Mouse (Mus musculus) B cell, adult 2 months (primary cell): Measurements from ENCODE around the gene Tex26.

Experiments used
- DNase-seq, 2 experiments: peaks; one replicate each; pipeline ENCODE4 v3.0.0; 2022

Gene Tex26

GRCm38 (mm10) chr5:149434141-149434690, 5.2 kb upstream of the Tex26 start:
- DNase-seq, result no peak

- no peak for DNase-seq
Measured at GRCm38 (mm10) chr5:149436541-149436940, 2.9 kb upstream of the Tex26 start.

GRCm38 (mm10) chr5:149437150-149437549, 2.3 kb upstream of the Tex26 start:
- DNase-seq, result no peak

GRCm38 (mm10) chr5:149440180-149440573, 717 bp downstream of the Tex26 start:
- peak in 1 of 2 experiments; percentile 13 for DNase-seq

GRCm38 (mm10) chr5:149441646-149442276, 2.3 kb downstream of the Tex26 start:
- no peak for DNase-seq

- DNase-seq, result no peak
Measured at GRCm38 (mm10) chr5:149442277-149442660, 2.8 kb downstream of the Tex26 start.

- no peak for DNase-seq
Measured at GRCm38 (mm10) chr5:149444451-149444850, 5.0 kb downstream of the Tex26 start.

GRCm38 (mm10) chr5:149446495-149446894, 7.0 kb downstream of the Tex26 start:
- no peak for DNase-seq

DNA sequence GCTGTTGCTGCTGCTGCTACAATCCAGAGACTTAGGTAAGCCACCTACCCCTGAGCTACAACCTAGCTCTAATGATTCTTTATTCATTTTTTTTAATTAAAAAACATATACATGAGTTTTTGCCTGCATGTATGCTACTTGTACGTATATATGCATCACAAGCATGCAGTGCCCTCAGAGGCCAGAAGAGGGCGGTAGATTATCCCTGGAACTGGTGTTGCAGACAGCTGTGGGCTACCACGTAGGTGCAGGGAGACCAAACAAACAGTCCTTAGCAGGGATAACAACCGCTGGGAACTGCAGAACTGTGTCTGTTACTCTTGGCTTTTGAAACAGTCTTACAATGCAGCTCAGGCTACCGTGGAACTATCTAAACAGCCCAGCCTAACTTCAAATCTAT, 8.3 kb downstream of the Tex26 start:
- peak; percentile 37 to 39 for DNase-seq

DNA sequence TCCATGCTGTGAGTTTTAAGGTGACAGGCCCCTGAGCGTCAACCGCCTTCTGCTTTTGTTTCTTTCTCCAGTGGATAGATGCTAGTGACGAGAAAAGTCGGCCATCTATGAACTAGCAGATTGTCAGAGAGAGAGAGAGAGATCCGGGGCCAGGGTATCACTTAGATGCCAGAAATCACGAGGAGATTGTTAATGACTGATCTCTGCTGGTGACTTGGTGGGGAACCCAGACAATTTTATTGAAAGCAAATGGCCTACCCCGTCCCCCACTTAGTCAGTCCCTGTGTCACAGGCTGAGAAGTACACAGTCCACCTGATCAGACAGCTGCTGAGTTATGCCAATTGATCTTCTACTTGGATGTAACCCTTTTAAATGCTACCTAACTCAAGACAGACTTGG, 9.9 kb downstream of the Tex26 start:
- no peak for DNase-seq

DNA sequence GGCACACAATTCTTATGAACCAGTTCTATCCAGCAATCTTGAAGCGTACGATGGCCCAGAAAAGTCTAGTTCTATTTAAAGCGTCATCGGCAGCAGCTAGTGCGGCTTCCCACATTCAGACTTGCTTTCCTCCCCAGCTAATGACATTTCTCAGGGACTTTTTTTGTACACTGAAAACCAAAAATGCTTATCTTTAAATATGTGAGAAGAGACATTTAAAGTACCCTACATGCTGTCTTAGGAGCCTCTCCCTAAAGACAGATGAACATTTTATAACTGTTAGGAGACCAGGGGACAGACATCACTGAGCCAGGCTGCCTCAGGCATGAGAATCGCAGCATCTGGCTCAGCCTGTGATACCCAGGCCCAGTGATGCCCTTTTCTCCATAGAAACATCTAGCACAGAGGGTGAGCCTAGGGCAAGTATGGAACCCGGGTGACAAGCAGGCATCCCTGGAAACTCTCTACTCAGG, 11.8 kb downstream of the Tex26 start:
- no peak for DNase-seq

GRCm38 (mm10) chr5:149454281-149454680, 14.8 kb downstream of the Tex26 start:
- peak; percentile 82 to 84 for DNase-seq

DNA sequence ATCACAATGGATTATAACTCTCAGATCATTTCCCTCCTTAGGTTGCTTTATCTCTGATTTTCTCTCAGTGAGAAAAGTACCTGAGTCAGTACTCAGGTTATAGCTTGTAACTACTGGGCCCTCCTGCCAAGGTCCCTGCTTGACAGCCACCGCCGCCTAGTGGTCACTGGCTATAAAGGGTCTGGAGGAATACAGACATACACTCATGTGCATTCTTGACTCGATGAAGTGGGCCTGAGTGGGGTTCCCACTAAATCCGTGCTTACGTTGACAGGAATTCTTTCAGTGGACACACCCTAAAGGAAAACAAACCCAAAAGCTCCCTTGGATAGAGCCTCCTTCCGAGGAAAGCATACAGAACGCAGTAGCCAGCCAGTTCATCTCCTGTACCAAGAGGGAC, 17.1 kb downstream of the Tex26 start:
- DNase-seq, result no peak

GRCm38 (mm10) chr5:149462071-149462470, 22.6 kb downstream of the Tex26 start:
- no peak for DNase-seq

- DNase-seq, result no peak
Measured at GRCm38 (mm10) chr5:149465305-149465704, 25.8 kb downstream of the Tex26 start.

- DNase-seq, result no peak
Measured at GRCm38 (mm10) chr5:149474142-149474541, 34.7 kb downstream of the Tex26 start.

DNA sequence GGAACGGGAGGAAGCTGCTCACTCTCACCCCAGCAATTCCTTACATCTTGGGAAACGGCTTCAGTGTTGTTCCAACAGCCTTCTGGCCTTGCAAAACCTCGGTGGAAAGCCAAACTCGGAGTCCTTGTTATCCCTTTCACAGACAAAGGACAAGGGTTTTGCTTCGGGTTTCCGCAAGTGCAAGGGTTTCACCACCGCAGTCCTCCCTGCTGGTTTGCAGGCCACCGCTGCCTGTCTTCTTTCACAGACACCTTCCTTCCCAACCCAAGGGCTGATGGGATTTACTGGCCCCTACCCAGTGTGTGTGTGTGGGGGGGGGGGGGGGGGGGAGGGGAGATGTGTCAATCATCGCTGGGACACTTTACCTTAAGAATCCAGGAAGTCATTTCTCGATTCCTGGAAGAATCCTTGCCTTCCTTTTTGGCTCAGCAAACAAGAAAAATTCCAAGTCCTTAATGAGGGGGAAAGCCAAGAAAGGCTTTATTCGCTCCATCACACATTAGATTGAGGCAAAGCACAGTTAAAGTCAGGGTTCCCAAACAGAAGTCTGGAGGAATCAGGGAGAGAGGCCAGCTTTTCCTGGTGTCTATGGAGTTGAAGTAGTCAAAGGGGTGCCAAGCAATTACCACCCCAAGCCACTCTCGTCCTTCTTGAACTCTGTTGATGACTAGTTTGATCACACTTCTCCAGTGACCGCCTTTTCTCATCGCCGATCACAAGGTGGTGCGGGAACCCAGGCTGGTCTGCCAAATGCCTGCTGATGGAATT, 35.4 kb downstream of the Tex26 start:
- DNase-seq, result no peak

DNA sequence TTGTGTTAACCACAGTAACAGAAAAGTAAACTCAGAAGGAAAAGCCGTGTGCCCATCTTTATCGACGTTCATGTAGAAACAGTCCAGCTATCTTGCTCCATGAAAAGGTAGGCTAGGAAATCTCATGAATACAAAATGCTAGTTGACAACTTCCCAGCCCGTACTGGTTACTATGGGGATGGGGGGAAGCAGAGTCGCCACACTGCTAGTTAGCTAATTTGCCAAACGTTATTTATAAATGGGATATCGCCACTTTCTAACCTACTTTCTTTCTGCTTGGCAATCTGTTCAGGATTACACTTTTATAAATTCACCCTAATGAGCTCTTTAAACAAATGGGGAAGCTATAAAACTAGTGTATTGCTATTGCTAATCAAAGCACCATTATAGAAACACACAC, 42.5 kb downstream of the Tex26 start:
- DNase-seq, result no peak

- peak; percentile 37 for DNase-seq
Measured at GRCm38 (mm10) chr5:149483321-149484052, 44.0 kb downstream of the Tex26 start.

DNA sequence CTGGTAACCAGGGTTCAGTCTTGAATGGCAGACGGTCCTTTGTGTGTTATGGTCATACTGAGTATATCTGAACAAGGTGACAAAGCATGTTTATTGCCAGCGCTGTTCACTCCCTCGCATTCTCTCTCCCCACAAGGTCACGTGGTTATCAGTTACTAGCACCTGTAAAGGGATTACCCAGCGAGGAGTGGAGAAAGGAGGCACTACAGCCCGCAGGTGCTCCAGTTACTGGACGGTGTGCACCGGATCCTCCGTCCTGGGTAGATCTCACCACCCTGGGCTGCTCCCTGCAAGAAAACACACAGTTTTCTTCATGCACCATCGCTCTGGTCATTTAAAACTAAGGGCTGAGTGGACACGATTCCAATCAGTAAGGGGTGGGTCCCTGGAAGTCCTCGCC, 44.8 kb downstream of the Tex26 start:
- DNase-seq, result no peak

GRCm38 (mm10) chr5:149485447-149485846, 46.0 kb downstream of the Tex26 start:
- DNase-seq, result no peak

GRCm38 (mm10) chr5:149488360-149489021, 49.0 kb downstream of the Tex26 start:
- no peak for DNase-seq

- DNase-seq, result no peak
Measured at GRCm38 (mm10) chr5:149489136-149489535, 49.7 kb downstream of the Tex26 start.
